In the genomic region with DNA sequence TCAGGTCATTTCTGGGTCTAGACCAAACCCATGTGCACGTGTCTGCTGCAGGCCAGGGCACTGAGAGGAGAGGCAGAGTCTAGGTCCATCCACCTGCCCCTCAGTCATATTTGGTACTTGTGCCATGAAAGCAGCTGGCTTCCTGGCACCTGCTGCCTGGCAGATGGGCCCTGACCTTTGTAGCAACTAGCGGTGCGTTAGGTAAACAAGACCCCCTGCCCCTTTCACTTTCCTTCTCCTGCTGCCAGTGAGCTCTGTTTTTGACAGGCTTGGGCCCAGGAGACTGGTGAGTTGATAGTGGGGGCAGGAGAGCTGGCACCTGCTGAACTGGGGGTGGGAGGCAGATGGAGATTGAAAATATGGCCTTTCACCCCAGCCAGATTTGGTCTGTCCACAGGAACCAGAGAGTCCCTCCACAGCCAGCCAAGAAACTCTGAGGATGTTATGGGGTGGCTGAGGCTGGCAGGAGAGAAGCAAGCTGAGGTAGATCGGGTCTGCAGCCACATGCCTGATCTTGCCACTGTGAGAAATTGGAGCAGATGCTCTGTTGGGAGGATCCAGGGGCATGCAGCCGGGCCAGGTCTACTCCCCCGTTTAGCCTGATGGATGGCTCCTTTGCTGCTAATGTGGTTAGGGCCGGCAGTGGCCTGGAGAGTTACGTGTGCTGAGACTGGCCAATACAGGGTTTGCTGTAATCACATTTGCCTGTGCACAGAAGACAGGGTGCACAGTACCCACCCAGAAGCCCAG, we compare ENCODE assay signal across 19 mouse cellular contexts.
DNase-seq lines count a peak whose midpoint lies in the region; ATAC-seq lines count a peak whose summit lies in the region.
"Had no signal": no experiment of that assay in that cellular context is flagged by ENCODE, and none has a peak within 500 bp of the region (broad histone marks: within the 10 kb centered on the region; RNA-seq: fewer than 3 reads in every experiment).

No protein-coding gene starts in this region.

- H3K4me1 ChIP-seq in midbrain, embryonic 11.5 days (ENCODE audit: control insufficient read depth, insufficient read depth, low read length) = no peaks in the 10 kb centered on the region
- no peaks in the 10 kb centered on the region for H3K4me1 ChIP-seq in midbrain, embryonic 15.5 days
- H3K4me1 ChIP-seq in hindbrain, embryonic 14.5 days (replicated peaks; ENCODE audit: control insufficient read depth, insufficient read depth, low read length) = no peaks in the 10 kb centered on the region
- H3K4me1 ChIP-seq: limb, embryonic 10.5 days; midbrain, embryonic 12.5 days; neural tube, embryonic 12.5 days had no signal

- no peaks in the 10 kb centered on the region for H3K27me3 ChIP-seq in midbrain, embryonic 11.5 days (ENCODE audit: control insufficient read depth, insufficient read depth, low read length)
- no peaks in the 10 kb centered on the region for H3K27me3 ChIP-seq in midbrain, embryonic 15.5 days (replicated peaks)
- H3K27me3 ChIP-seq in hindbrain, embryonic 14.5 days (ENCODE audit: control insufficient read depth, insufficient read depth, low read length) = no peaks in the 10 kb centered on the region
- H3K27me3 ChIP-seq: midbrain, embryonic 12.5 days; neural tube, embryonic 12.5 days; Patski had no signal

- no peaks in the 10 kb centered on the region for H3K36me3 ChIP-seq in midbrain, embryonic 11.5 days (ENCODE audit: control insufficient read depth, insufficient read depth, low read length)
- no peaks in the 10 kb centered on the region for H3K36me3 ChIP-seq in midbrain, embryonic 15.5 days (replicated peaks)
- H3K36me3 ChIP-seq in hindbrain, embryonic 14.5 days (replicated peaks; ENCODE audit: control insufficient read depth, insufficient read depth) = no peaks in the 10 kb centered on the region
- H3K36me3 ChIP-seq: limb, embryonic 10.5 days; midbrain, embryonic 12.5 days; neural tube, embryonic 12.5 days had no signal

- no peak for ATAC-seq in midbrain, embryonic 11.5 days (ENCODE audit: low FRiP score)
- no peak for ATAC-seq in midbrain, embryonic 15.5 days (replicated peaks)
- ATAC-seq in hindbrain, embryonic 14.5 days (ENCODE audit: low FRiP score) = peak; percentile 48; the same call in 1 of the 2 replicates
- ATAC-seq: Patski had no signal

- no peak overlapping the region for H3K4me2 ChIP-seq in midbrain, embryonic 11.5 days
- H3K4me2 ChIP-seq in midbrain, embryonic 15.5 days = no peak overlapping the region
- no peak overlapping the region for H3K4me2 ChIP-seq in hindbrain, embryonic 14.5 days (replicated peaks)
- H3K4me2 ChIP-seq: midbrain, embryonic 12.5 days; neural tube, embryonic 12.5 days had no signal

- no peak overlapping the region for H3K9ac ChIP-seq in midbrain, embryonic 11.5 days (ENCODE audit: low read length)
- no peak overlapping the region for H3K9ac ChIP-seq in midbrain, embryonic 15.5 days
- H3K9ac ChIP-seq in hindbrain, embryonic 14.5 days = no peak overlapping the region
- H3K9ac ChIP-seq: liver, embryonic 14.5 days; midbrain, embryonic 12.5 days; neural tube, embryonic 12.5 days had no signal

- no peak overlapping the region for H3K27ac ChIP-seq in midbrain, embryonic 11.5 days (ENCODE audit: low read depth, low read length)
- no peak overlapping the region for H3K27ac ChIP-seq in midbrain, embryonic 15.5 days
- H3K27ac ChIP-seq in hindbrain, embryonic 14.5 days = no peak overlapping the region
- H3K27ac ChIP-seq: layer of hippocampus, adult 2 months; limb, embryonic 10.5 days; liver, embryonic 14.5 days; midbrain, embryonic 12.5 days; neural tube, embryonic 12.5 days had no signal

- no peaks in the 10 kb centered on the region for H3K9me3 ChIP-seq in midbrain, embryonic 11.5 days (ENCODE audit: control insufficient read depth, low read length)
- no peaks in the 10 kb centered on the region for H3K9me3 ChIP-seq in midbrain, embryonic 15.5 days
- no peaks in the 10 kb centered on the region for H3K9me3 ChIP-seq in hindbrain, embryonic 14.5 days (ENCODE audit: control insufficient read depth, low read length)
- H3K9me3 ChIP-seq: limb, embryonic 10.5 days; midbrain, embryonic 12.5 days; neural tube, embryonic 12.5 days had no signal

- 75% methylated on average over 8 of the region's 8 CpGs for WGBS in midbrain, embryonic 11.5 days
- WGBS in midbrain, embryonic 15.5 days = 64% methylated on average over 8 of the region's 8 CpGs
- 42% methylated on average over 8 of the region's 8 CpGs for WGBS in hindbrain, embryonic 14.5 days

- no peak overlapping the region for H3K4me3 ChIP-seq in midbrain, embryonic 11.5 days (ENCODE audit: low read depth, low read length)
- no peak overlapping the region for H3K4me3 ChIP-seq in midbrain, embryonic 15.5 days
- H3K4me3 ChIP-seq in hindbrain, embryonic 14.5 days (replicated peaks; ENCODE audit: low read length) = no peak overlapping the region
- H3K4me3 ChIP-seq: layer of hippocampus, adult 2 months; limb, embryonic 10.5 days; midbrain, embryonic 12.5 days; neural tube, embryonic 12.5 days had no signal

- peak; percentile 9 for DNase-seq in adrenal gland, adult 2 months
- DNase-seq in adrenal gland, postnatal 4 days (ENCODE audit: low spot score in 2 of 2) = no peak
- peak; percentile 80 for DNase-seq in midbrain, embryonic 11.5 days (ENCODE audit: low spot score, missing footprints)
- DNase-seq in cerebellum, adult 11-12 months = peak; percentile 88
- no peak for DNase-seq in hindbrain, embryonic 14.5 days (ENCODE audit: low spot score)
- DNase-seq in left cerebral cortex, adult 18-20 months (ENCODE audit: low spot score in 2 of 2) = no peak
- DNase-seq in embryo, embryonic 10.5 days (ENCODE audit: low spot score) = no peak
- DNase-seq: gastrocnemius, postnatal 10 days; heart, postnatal 10 days; kidney, adult 2 months; lung, postnatal 14 days; right cerebral cortex, adult 18-20 months had no signal

Comparison
In these comparisons a context has a peak if more than half of its experiments do, and no peak if none do; other contexts are left out.
1. DNase-seq: peak in adrenal gland, adult 2 months (single experiment), midbrain, embryonic 11.5 days (single experiment) and cerebellum, adult 11-12 months (single experiment); none in adrenal gland, postnatal 4 days (0 of 2), hindbrain, embryonic 14.5 days (single experiment), left cerebral cortex, adult 18-20 months (0 of 2) and embryo, embryonic 10.5 days (single experiment).